Mouse (Mus musculus): Measurements from ENCODE around the gene Hc. TPM values are rescaled to one million over a fixed set of nuclear protein-coding genes. Genes with fewer than 3 reads are reported as not detected.

Gene Hc
- total RNA-seq, 2 experiments from 2014 or later = not detected

GRCm38 (mm10) chr2:34976945-34977658 is 84.1 kb downstream of the Hc start:
- peak in 1 of 2 experiments; percentile 56 for DNase-seq

GRCm38 (mm10) chr2:34976447-34976846 is 84.8 kb downstream of the Hc start:
- peak in 1 of 2 experiments; percentile 29 for DNase-seq

- no peak for DNase-seq
These were observed 88.2 kb downstream of the Hc start for GRCm38 (mm10) chr2:34973087-34973486.

- no peak for DNase-seq
These were observed 90.0 kb downstream of the Hc start for GRCm38 (mm10) chr2:34971080-34971888.

- peak; percentile 77 to 95 for DNase-seq
These were observed 91.0 kb downstream of the Hc start for GRCm38 (mm10) chr2:34970092-34970750.

DNA sequence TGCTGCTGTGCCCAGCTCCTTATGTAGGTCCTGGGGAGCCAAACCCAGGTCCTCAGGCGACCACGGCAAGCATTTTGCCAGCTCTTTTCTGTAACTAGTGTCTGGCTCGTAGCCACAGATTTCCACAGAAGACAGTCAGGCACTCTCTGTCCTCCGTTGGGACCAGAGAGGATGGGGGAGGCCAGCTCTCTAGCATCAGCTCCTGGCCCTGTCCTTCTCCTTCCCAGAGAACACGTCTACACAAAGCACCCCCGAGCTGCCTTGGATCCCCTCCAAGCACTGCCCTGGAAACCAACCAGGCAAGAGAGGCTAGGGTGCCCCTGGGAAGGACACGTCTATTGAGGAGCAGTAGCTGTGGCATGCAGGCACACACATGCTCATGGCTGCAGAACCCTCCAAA is 92.1 kb downstream of the Hc start:
- DNase-seq = peak in 1 of 2 experiments; percentile 23

- no peak for DNase-seq
These were observed 94.8 kb downstream of the Hc start for GRCm38 (mm10) chr2:34966243-34966934.

- no peak for DNase-seq
These were observed 95.4 kb downstream of the Hc start for GRCm38 (mm10) chr2:34965806-34966205.

- peak; percentile 47 to 48 for DNase-seq
These were observed 95.9 kb downstream of the Hc start for GRCm38 (mm10) chr2:34965293-34965692.

- DNase-seq = no peak
These were observed 96.6 kb downstream of the Hc start for GRCm38 (mm10) chr2:34964651-34965050.

DNA sequence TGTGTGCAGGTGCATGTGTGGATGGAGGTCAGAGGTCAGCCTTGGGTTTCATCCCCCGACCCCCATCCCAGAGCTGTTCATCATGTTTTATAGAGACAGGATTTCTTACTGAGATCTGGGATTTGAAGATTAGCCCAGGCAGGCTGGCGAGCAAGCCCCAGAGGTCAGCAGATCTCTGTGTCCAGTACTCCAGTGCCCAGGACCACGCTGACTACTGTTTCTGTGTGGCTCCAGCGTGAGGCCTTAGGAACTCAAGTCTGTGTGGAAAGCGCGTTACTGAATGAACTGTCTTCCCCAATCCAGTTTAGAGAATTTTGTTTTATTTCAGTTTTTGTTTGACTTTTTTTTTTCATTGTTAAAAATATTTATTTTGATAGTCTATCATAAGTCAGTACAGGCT is 97.0 kb downstream of the Hc start:
- DNase-seq = no peak

DNA sequence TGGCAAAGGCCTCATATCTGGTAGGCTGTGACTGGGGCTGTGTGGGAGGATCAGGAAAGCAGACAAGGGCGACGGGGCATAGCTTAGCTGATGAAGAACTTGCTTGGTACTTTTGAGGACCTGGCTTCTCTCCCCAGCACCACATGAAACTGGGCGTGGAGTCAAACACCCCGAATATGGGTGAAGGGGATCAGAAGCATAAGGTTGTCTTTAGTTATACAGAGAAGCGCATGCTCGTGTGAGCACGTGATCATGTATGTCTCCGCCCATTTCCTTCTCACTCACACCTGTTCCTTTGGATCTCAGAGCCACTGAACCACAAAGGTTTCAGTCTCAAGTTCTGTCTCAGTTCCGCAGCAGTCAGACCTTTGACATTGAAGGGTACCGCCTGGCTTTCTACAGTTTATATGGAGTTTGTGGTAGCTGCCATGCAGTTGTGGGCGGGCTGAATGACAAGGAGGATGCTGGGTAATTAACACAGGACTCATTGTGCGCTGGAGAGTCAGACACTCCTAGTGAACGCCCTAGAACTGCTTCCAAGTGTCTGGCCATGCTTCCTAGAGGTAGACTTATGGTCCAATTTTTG is 97.8 kb downstream of the Hc start:
- peak; percentile 50 to 66 for DNase-seq

GRCm38 (mm10) chr2:34962893-34963292 is 98.3 kb downstream of the Hc start:
- DNase-seq = peak in 1 of 2 experiments; percentile 47

- no peak for DNase-seq
These were observed 99.0 kb downstream of the Hc start for GRCm38 (mm10) chr2:34962211-34962610.

DNA sequence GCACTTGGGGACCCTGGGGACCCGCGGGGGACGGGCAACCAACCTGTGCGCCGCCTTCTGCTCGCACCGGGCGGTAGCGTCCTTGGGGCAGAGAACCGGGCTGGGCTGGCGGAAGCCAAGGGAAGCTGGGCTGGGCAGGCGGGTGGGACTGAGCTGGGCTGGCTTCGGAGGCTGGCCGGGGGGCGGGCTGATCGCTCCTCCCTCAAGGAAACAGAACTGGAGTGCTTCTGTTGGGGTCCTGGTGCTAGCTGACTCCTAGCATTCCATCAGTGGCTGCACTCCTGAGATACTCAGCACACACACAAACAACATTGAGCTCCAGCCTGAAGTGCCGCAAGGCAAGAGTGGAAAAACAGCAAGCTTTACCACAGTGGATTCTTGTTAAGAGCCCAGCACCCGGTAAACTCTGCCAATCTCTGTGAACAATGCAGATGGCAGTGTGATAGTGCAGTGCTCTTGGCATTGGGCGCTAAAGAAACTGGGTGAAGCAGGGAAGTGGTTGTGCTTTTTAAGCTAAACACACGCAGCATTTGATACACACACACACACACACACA is 99.7 kb downstream of the Hc start, which contains the start of gene Traf1:
Traf1 (minus strand) TSS at position 292 of the 556 bp plus-strand sequence.
- peak; percentile 60 to 83 for DNase-seq

GRCm38 (mm10) chr2:34960966-34961365 is 100.3 kb downstream of the Hc start:
- no peak for DNase-seq

DNA sequence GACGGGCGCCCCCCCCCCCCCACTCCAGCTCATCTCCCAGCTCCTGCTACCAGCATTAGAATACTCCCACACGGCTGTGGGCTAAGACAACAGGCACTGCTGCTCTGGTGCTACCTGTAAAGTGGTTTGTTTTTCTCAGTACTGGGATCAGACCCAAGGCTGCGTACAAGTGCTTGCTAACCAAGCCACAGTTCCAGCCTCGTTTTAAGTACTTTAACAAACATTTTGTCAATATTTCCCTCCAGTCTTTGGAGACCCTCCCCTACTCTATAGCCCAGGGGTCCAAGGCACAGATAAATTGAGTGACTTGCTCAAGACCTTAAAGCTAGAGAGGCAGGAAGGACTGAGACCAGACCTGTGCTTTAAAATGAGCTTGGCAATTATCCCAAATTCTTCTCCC is 100.8 kb downstream of the Hc start:
- DNase-seq = no peak

GRCm38 (mm10) chr2:34958582-34958981 is 102.7 kb downstream of the Hc start:
- no peak for DNase-seq

DNA sequence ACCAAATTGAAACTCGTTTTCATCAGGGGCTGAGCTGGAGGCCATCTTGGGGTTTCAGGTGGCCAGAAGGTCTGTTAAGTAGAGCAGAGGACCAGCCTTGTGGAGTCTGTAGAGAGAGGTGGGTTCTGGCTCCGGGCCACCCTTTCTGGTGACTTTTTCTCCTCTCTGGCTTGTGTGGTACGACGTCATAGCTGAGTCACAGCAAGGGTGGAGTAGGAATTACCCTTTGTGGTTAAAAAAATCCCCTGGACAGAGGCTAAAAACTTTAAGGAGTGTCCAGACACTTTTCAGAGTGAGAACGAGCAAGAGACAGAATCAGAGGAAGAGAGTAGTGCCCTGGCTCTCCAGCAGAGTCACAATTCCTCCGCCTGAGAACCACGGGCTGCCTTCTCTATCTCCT is 103.2 kb downstream of the Hc start:
- DNase-seq = no peak

DNA sequence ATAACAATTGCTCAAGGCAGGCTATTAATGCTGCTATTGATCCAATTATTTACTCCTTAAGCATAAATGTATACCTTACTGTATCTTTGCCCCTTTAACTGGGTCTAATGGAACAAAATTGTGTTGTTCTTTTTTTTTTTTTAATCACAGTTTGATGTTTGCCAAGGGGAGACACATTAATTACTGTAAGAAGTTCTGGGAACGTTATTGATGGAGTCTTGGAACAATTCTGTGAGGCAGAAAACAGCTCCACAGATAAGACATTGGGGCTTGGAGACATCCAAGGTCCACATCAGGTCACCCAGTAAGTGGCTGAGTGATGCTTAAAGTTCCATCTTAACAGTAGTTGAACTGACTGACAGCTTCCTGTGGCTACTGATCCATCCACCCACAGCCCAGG is 103.8 kb downstream of the Hc start:
- no peak for DNase-seq

- DNase-seq = no peak
These were observed 104.3 kb downstream of the Hc start for GRCm38 (mm10) chr2:34956941-34957340.

Data from heart, adult 18-20 months (tissue).